Mouse (Mus musculus) cortical plate, adult 2 months (tissue): ENCODE results near the gene Slc10a7.

Source experiments
- CTCF ChIP-seq: fragments of 200-500 bp; IDR thresholded peaks from 2 replicates; pipeline ENCODE4 v1.5.1; 2011; ENCODE audit warnings: mild to moderate bottlenecking, control low read depth, low read length; ENCODE audit not compliant: insufficient read depth; ENCODE audit errors: extremely low read depth
- POLR2A ChIP-seq: fragments of 200-500 bp; IDR thresholded peaks from 2 replicates; pipeline ENCODE4 v1.6.1; 2011; ENCODE audit warnings: mild to moderate bottlenecking, low read length, control low read depth; ENCODE audit not compliant: insufficient read depth; ENCODE audit errors: extremely low read depth

DNA sequence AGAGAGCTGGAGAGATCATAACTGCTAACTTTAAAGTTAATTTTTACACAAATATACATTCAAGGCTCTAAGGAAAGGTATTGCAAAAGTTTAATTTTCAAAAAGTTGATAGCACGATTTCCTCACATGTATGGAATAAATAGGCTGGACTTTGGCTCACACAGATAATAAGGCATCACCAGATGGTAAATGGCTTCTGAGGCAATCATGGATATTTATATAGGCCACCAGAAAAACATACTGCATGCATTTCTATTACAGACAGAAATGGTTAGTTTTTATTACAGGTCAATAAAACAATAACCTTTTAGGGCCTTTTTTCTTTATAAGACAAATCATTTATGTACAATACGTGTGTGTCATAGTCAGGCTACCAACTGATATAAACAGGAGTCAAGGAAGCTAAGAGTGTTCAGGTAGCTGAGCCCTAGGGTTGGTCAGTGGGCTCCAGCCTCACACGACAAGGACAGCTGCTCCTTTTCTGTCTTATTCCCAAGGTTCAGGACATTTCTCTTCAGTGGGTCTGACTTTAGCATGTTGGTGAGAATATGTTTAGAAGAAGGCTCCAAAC is 150.6 kb downstream of the Slc10a7 start:
- TF ChIP-seq CTCF (no peak), POLR2A (no peak)
